In the genomic region with DNA sequence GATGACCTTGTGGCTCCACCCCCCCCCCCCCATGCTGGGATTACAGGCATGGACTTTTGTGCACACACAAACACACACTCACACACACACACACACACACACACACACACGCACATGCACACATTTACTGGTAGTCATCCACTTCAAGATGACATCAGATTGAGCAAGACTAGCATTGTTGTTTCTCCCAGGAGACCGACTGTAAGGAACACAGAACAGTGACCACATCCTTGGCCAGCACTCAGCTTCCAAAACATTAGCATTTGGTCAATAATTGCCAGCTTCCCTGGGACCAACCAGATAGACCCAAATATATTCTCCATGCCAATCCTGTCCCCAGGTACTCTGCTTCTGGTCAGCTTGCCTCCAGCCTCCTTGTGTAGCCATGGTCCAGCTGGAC, we compare ENCODE assay signal across 10 mouse cellular contexts.
DNase-seq lines count a peak whose midpoint lies in the region; ATAC-seq lines count a peak whose summit lies in the region.
"Had no signal": no experiment of that assay in that cellular context is flagged by ENCODE, and none has a peak within 500 bp of the region (broad histone marks: within the 10 kb centered on the region; RNA-seq: fewer than 3 reads in every experiment).

No protein-coding gene starts in this region.

- H3K27me3 ChIP-seq in forebrain, embryonic 16.5 days (replicated peaks; ENCODE audit: control insufficient read depth, insufficient read depth, low read length), result no peaks in the 10 kb centered on the region
- H3K27me3 ChIP-seq: forebrain, embryonic 15.5 days had no signal

- peaks cover 8% of the 10 kb centered on the region; the same call in 1 of the 2 replicates for H3K4me1 ChIP-seq in brown adipose tissue, adult 24 weeks (ENCODE audit: control insufficient read depth, insufficient read depth, insufficient read length, low read length)
- H3K4me1 ChIP-seq in forebrain, embryonic 16.5 days (replicated peaks; ENCODE audit: control insufficient read depth, insufficient read depth, low read length), result no peaks in the 10 kb centered on the region
- H3K4me1 ChIP-seq: forebrain, embryonic 15.5 days had no signal

- WGBS in forebrain, embryonic 16.5 days, result 68% methylated on average over 2 of the region's 2 CpGs

- DNase-seq in heart, adult 9 months (ENCODE audit: low spot score in 2 of 2), result peak; percentile 34 to 35
- DNase-seq in heart, postnatal 4 days, result no peak
- DNase-seq in 3T3-L1 (ENCODE audit: low read depth, low spot score), result peak; percentile 76
- DNase-seq in kidney, postnatal 10 days, result peak; percentile 11
- DNase-seq in layer of hippocampus, adult 8-10 months (ENCODE audit: low spot score in 2 of 2), result no peak
- DNase-seq: right cerebral cortex, postnatal 14 days had no signal

- no peaks in the 10 kb centered on the region for H3K36me3 ChIP-seq in forebrain, embryonic 16.5 days (ENCODE audit: control insufficient read depth, insufficient read depth)
- H3K36me3 ChIP-seq: forebrain, embryonic 15.5 days had no signal

- ATAC-seq in forebrain, embryonic 16.5 days, result no peak
- ATAC-seq: forebrain, embryonic 15.5 days had no signal

- 0 out of 2 replicates have a peak overlapping the region, but pooled peaks have one; percentile 18 for H3K27ac ChIP-seq in brown adipose tissue, adult 24 weeks (replicated peaks; ENCODE audit: low read depth, low read length)
- no peak overlapping the region for H3K27ac ChIP-seq in forebrain, embryonic 16.5 days (ENCODE audit: low read length)
- H3K27ac ChIP-seq: forebrain, embryonic 15.5 days had no signal

- no peaks in the 10 kb centered on the region for H3K9me3 ChIP-seq in forebrain, embryonic 16.5 days (ENCODE audit: control insufficient read depth, low read length)
- H3K9me3 ChIP-seq: forebrain, embryonic 15.5 days had no signal

- no peak overlapping the region for H3K9ac ChIP-seq in forebrain, embryonic 16.5 days (replicated peaks; ENCODE audit: low read depth, low read length)
- H3K9ac ChIP-seq: forebrain, embryonic 15.5 days had no signal

- no peak overlapping the region for H3K4me2 ChIP-seq in forebrain, embryonic 16.5 days (ENCODE audit: low read length)
- H3K4me2 ChIP-seq: forebrain, embryonic 15.5 days; liver, embryonic 11.5 days had no signal

- no peak overlapping the region for H3K4me3 ChIP-seq in brown adipose tissue, adult 24 weeks (ENCODE audit: insufficient read depth, low read depth, low read length)
- H3K4me3 ChIP-seq in forebrain, embryonic 16.5 days (replicated peaks; ENCODE audit: low read length), result no peak overlapping the region
- H3K4me3 ChIP-seq: forebrain, embryonic 15.5 days had no signal

Comparison
In these comparisons a context has a peak if more than half of its experiments do, and no peak if none do; other contexts are left out.
1. DNase-seq: peak in heart, adult 9 months (2 of 2), 3T3-L1 (single experiment) and kidney, postnatal 10 days (single experiment); none in heart, postnatal 4 days (single experiment) and layer of hippocampus, adult 8-10 months (0 of 2).